Mouse (Mus musculus): ENCODE measurements around the gene Gm11099.
A peak's percentile ranks its signal among the peaks of the same experiment; 100 is the strongest.

Gene Gm11099

GRCm38 (mm10) chr2:58859134-58859533 lies at the start of gene Gm11099:
Gm11099 (plus strand) TSS chr2:58859434.
- no peak for DNase-seq (ENCODE audit: low read depth)

GRCm38 (mm10) chr2:58812941-58813340 lies 46.3 kb upstream of the Gm11099 start:
- DNase-seq (ENCODE audit: low read depth): no peak

- DNase-seq (ENCODE audit: low read depth): no peak
Measured at GRCm38 (mm10) chr2:58828910-58829600, 30.2 kb upstream of the Gm11099 start.

GRCm38 (mm10) chr2:58829981-58830742 lies 29.1 kb upstream of the Gm11099 start:
- peak; percentile 26 for DNase-seq (ENCODE audit: low read depth)

- DNase-seq (ENCODE audit: low read depth): no peak
Measured at GRCm38 (mm10) chr2:58832253-58832980, 26.8 kb upstream of the Gm11099 start.

GRCm38 (mm10) chr2:58841021-58841420 lies 18.2 kb upstream of the Gm11099 start:
- no peak for DNase-seq (ENCODE audit: low read depth)

GRCm38 (mm10) chr2:58842443-58842842 lies 16.8 kb upstream of the Gm11099 start:
- DNase-seq (ENCODE audit: low read depth): no peak

- no peak for DNase-seq (ENCODE audit: low read depth)
Measured at GRCm38 (mm10) chr2:58844499-58844898, 14.7 kb upstream of the Gm11099 start.

- no peak for DNase-seq (ENCODE audit: low read depth)
Measured at GRCm38 (mm10) chr2:58879876-58880275, 20.6 kb downstream of the Gm11099 start.

- DNase-seq (ENCODE audit: low read depth): no peak
Measured at GRCm38 (mm10) chr2:58905057-58905456, 45.8 kb downstream of the Gm11099 start.

- no peak for DNase-seq (ENCODE audit: low read depth)
Measured at GRCm38 (mm10) chr2:58906814-58907516, 47.7 kb downstream of the Gm11099 start.

- no peak for DNase-seq (ENCODE audit: low read depth)
Measured at GRCm38 (mm10) chr2:58912339-58912738, 53.1 kb downstream of the Gm11099 start.

GRCm38 (mm10) chr2:58918351-58918750 lies 59.1 kb downstream of the Gm11099 start:
- no peak for DNase-seq (ENCODE audit: low read depth)

GRCm38 (mm10) chr2:58925551-58925950 lies 66.3 kb downstream of the Gm11099 start:
- no peak for DNase-seq (ENCODE audit: low read depth)

GRCm38 (mm10) chr2:58941361-58941760 lies 82.1 kb downstream of the Gm11099 start:
- no peak for DNase-seq (ENCODE audit: low read depth)

- no peak for DNase-seq (ENCODE audit: low read depth)
Measured at GRCm38 (mm10) chr2:58948796-58949195, 89.6 kb downstream of the Gm11099 start.

- no peak for DNase-seq (ENCODE audit: low read depth)
Measured at GRCm38 (mm10) chr2:58952101-58952500, 92.9 kb downstream of the Gm11099 start.

- no peak for DNase-seq (ENCODE audit: low read depth)
Measured at GRCm38 (mm10) chr2:58956351-58956750, 97.1 kb downstream of the Gm11099 start.

- no peak for DNase-seq (ENCODE audit: low read depth)
Measured at GRCm38 (mm10) chr2:58956770-58957300, 97.6 kb downstream of the Gm11099 start.
